In the genomic region with DNA sequence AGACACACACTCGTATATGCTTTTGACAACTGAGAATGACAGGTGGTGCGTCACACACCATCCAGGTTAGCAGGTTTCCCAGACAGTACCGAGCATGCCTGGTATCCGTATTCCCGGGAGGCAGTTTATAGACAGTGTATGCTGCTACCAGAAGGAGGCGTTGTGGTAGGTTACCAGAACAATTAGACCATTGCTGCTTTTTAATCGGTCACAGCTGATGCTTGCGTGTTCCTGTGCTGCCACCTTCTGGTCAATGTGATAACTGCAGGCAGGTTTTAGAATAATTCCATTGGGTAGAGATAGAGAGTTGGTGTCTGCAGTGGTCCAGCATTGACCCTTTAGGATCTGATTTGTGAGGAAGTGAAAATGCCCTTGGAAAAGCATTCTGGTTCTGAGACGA, we compare ENCODE assay signal across 8 mouse cellular contexts. TPM values are rescaled to one million over a fixed set of nuclear protein-coding genes. Genes with fewer than 3 reads are reported as not detected.
A peak's percentile ranks its signal among the peaks of the same experiment; 100 is the strongest.
DNase-seq lines count a peak whose midpoint lies in the region; ATAC-seq lines count a peak whose summit lies in the region.

No protein-coding gene starts in this region.

- H3K9me3 ChIP-seq in forebrain, embryonic 15.5 days, result no peaks in the 10 kb centered on the region
- H3K9me3 ChIP-seq in hindbrain, embryonic 12.5 days (replicated peaks), result no peaks in the 10 kb centered on the region

- H3K27ac ChIP-seq in forebrain, embryonic 15.5 days (replicated peaks), result no peak overlapping the region
- H3K27ac ChIP-seq in hindbrain, embryonic 12.5 days, result no peak overlapping the region

- peak; percentile 74 for DNase-seq in CD4-positive, CD25-positive, alpha-beta regulatory T cell, adult 2 months (ENCODE audit: low read depth, low spot score)
- DNase-seq in cerebellum, adult 11 months, result peak; percentile 91
- peak; percentile 89 to 97 for DNase-seq in left cerebral cortex, adult 18-20 months (ENCODE audit: low spot score in 2 of 2)
- peak; percentile 93 for DNase-seq in mesoderm, embryonic 11.5 days (ENCODE audit: low read depth, low spot score)
- DNase-seq in right cerebral cortex, postnatal 4 days, result peak; percentile 93

- H3K36me3 ChIP-seq in forebrain, embryonic 15.5 days, result no peaks in the 10 kb centered on the region
- H3K36me3 ChIP-seq in hindbrain, embryonic 12.5 days, result no peaks in the 10 kb centered on the region

- H3K9ac ChIP-seq in forebrain, embryonic 15.5 days (replicated peaks), result no peak overlapping the region; the same call in 1 of the 2 replicates
- no peak overlapping the region for H3K9ac ChIP-seq in hindbrain, embryonic 12.5 days

- no peak overlapping the region for H3K4me3 ChIP-seq in forebrain, embryonic 15.5 days
- no peak overlapping the region for H3K4me3 ChIP-seq in hindbrain, embryonic 12.5 days

- ATAC-seq in CD4-positive, CD25-positive, alpha-beta regulatory T cell, adult 4 months, result no peak
- peak; percentile 84 for ATAC-seq in forebrain, embryonic 15.5 days (replicated peaks)
- peak; percentile 78 for ATAC-seq in hindbrain, embryonic 12.5 days (ENCODE audit: low FRiP score)

- H3K27me3 ChIP-seq in forebrain, embryonic 15.5 days, result peaks cover 11% of the 10 kb centered on the region; the same call in 1 of the 2 replicates
- H3K27me3 ChIP-seq in hindbrain, embryonic 12.5 days, result peaks cover 19% of the 10 kb centered on the region

- peak overlapping the region; percentile 25; the same call in 1 of the 2 replicates for H3K4me2 ChIP-seq in forebrain, embryonic 15.5 days (replicated peaks)
- 0 out of 2 replicates have a peak overlapping the region, but pooled peaks have one; percentile 1 for H3K4me2 ChIP-seq in hindbrain, embryonic 12.5 days (replicated peaks)

- 7% methylated on average over 9 of the region's 9 CpGs for WGBS in forebrain, embryonic 15.5 days
- 7% methylated on average over 9 of the region's 9 CpGs for WGBS in hindbrain, embryonic 12.5 days

- 0 out of 2 replicates have a peak, but pooled peaks cover 2% of the 10 kb centered on the region for H3K4me1 ChIP-seq in forebrain, embryonic 15.5 days
- H3K4me1 ChIP-seq in hindbrain, embryonic 12.5 days, result no peaks in the 10 kb centered on the region

RNA-seq across cellular contexts. Expression of a gene that starts 9.7 kb away (rescaled TPM):
- not detected for polyA plus RNA-seq in CD4-positive, CD25-positive, alpha-beta regulatory T cell, adult 4 months (2017; shearing (Covaris generic))
- polyA plus RNA-seq in forebrain, embryonic 15.5 days (2015; fragmentation: Nextera tagmentation; extraction: Ambion mirVana), result not detected in 2 replicates
- not detected in 2 replicates for polyA plus RNA-seq in hindbrain, embryonic 12.5 days (2016; fragmentation: Nextera tagmentation; extraction: Ambion mirVana)
- not detected for total RNA-seq in left cerebral cortex, adult 18-20 months (2021)

RNA-seq across cellular contexts. Expression of a gene that starts 35.4 kb away (rescaled TPM):
- under 1 TPM; 0.11 to 0.34 TPM for polyA plus RNA-seq in CD4-positive, CD25-positive, alpha-beta regulatory T cell, adult 4 months (2017; shearing (Covaris generic))
- polyA plus RNA-seq in forebrain, embryonic 15.5 days (2015; fragmentation: Nextera tagmentation; extraction: Ambion mirVana), result 672 and 718 TPM in 2 replicates
- polyA plus RNA-seq in hindbrain, embryonic 12.5 days (2016; fragmentation: Nextera tagmentation; extraction: Ambion mirVana), result 235 and 248 TPM in 2 replicates
- total RNA-seq in left cerebral cortex, adult 18-20 months (2021), result 100 to 1,000 TPM; 350 to 364 TPM

Comparison
In these comparisons a context has a peak if more than half of its experiments do, and no peak if none do; other contexts are left out.
1. RNA of a gene that starts 35.4 kb away (polyA plus RNA-seq): 672 to 718 TPM in forebrain, embryonic 15.5 days and 235 to 248 TPM in hindbrain, embryonic 12.5 days; 0.11 to 0.34 TPM in CD4-positive, CD25-positive, alpha-beta regulatory T cell, adult 4 months; every median in the first group is over 100 times any median in the second.
2. Peak in every context shown above with its lines, with median percentiles within 50 percentile points of each other: DNase-seq.